Mouse (Mus musculus) testis, adult 2 months (tissue): ENCODE results near the gene Ccdc113. TPM values are rescaled to one million over a fixed set of nuclear protein-coding genes. Genes with fewer than 3 reads are reported as not detected.
"Not testable (repeated sequence)": the region's sequence is repeated elsewhere in the genome, so short reads cannot be mapped to it uniquely, and the experiment has no call there.

Source experiments
- H3K27ac ChIP-seq: fragments of 200-500 bp; 2 replicates; pipeline ENCODE4 v1.5.1; 2012; ENCODE audit warnings: low read depth, low read length; ENCODE audit not compliant: control insufficient read depth, insufficient read depth
- H3K27me3 ChIP-seq: fragments of 200-500 bp; 2 replicates; pipeline ENCODE4 v1.6.1; 2012; ENCODE audit warnings: mild to moderate bottlenecking, low read length, moderate library complexity; ENCODE audit not compliant: control insufficient read depth, insufficient read depth
- H3K36me3 ChIP-seq: fragments of 200-500 bp; 2 replicates; pipeline ENCODE4 v1.6.1; 2012; ENCODE audit warnings: mild to moderate bottlenecking, low read length; ENCODE audit not compliant: control insufficient read depth, insufficient read depth
- H3K4me1 ChIP-seq: fragments of 200-500 bp; 2 replicates; pipeline ENCODE4 v1.6.1; 2012; ENCODE audit warnings: low read length; ENCODE audit not compliant: control insufficient read depth, insufficient read depth
- H3K4me3 ChIP-seq: fragments of 200-500 bp; 2 replicates; pipeline ENCODE4 v1.5.1; 2012; ENCODE audit warnings: low read depth, mild to moderate bottlenecking, low read length, moderate library complexity, mixed read lengths; ENCODE audit not compliant: control insufficient read depth
- CTCF ChIP-seq: fragments of 200-500 bp; IDR thresholded peaks from 2 replicates; pipeline ENCODE4 v1.5.1; 2012; ENCODE audit warnings: low read depth, mild to moderate bottlenecking, inconsistent platforms, low read length, moderate library complexity; ENCODE audit not compliant: control insufficient read depth, insufficient read depth, insufficient replicate concordance
- POLR2A ChIP-seq: fragments of 200-500 bp; IDR thresholded peaks from 2 replicates; pipeline ENCODE4 v1.6.1; 2012; ENCODE audit warnings: low read depth, mild to moderate bottlenecking, inconsistent platforms, low read length, moderate library complexity; ENCODE audit not compliant: control insufficient read depth
- polyA plus RNA-seq: library from polyadenylated mRNA; depleted of rRNA; stranded (reverse); fragments of >200 nt; gene quantifications from 2 replicates; pipeline ENCODE4 v1.2.3, GENCODE M21; 2012

The Ccdc113 gene
- polyA plus RNA-seq, 1 experiment: 87.4 TPM

DNA sequence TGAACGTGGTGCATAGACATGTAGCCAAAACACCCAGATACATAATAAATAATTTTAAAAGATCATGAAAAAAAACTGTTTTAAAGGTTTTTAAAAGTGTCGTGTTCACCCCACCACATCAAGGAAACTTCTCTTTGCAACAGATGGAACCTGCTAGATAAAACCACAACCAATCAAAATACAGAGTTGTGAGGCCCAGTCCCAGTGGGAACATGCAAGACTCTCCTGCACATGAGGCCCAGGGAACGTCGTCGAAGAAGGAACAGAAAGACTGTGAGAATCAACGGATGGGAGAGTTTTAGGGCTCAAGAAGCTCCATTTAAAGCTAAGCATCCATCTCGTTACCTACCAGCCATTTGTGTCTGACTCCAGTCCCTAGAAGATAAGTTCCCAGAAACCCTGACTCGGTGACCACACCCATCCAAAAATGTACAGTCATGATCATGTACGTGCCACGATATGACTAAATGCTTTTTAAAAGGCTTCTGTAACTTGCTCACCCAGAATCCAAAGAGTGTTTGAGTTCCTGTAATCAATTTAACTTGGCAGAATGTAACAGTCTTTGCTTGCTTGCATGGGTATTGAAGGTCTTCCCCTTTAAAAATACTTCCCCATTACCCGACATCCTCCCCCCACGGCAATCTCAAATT, 58.4 kb downstream of the Ccdc113 start:
- H3K36me3 ChIP-seq: no peaks in the 10 kb centered on the region
- no peak for TF ChIP-seq CTCF
- TF ChIP-seq POLR2A: no peak
- H3K27ac ChIP-seq: no peak overlapping the region
- no peaks in the 10 kb centered on the region for H3K27me3 ChIP-seq
- no peak overlapping the region for H3K4me3 ChIP-seq
- H3K4me1 ChIP-seq: peaks cover 3% of the 10 kb centered on the region

GRCm38 (mm10) chr8:95593439-95594393, 59.8 kb downstream of the Ccdc113 start:
- TF ChIP-seq POLR2A (no peak), CTCF (no peak)
- no peaks in the 10 kb centered on the region for H3K36me3 ChIP-seq
- no peaks in the 10 kb centered on the region for H3K27me3 ChIP-seq
- no peak overlapping the region for H3K4me3 ChIP-seq
- H3K4me1 ChIP-seq: peaks cover 3% of the 10 kb centered on the region
- H3K27ac ChIP-seq: no peak overlapping the region

DNA sequence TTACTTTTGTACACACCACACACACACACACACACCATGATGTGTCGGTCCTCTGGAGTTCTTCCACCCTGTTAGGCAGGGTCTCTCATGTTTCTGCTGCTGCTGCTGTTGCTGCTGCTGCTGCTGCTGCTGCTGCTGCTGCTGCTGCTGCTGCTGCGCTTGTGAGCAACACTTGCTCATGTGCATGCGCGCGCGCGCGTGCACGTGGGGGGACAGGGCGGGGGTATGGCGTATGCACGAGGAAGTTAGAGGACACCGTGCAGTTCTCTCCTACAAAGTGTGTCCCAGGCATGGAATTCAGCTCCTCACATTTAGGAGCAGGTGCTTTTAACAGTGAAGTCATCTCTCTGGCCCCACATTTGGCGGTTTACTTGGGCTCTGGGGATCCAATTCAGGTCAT, 61.2 kb downstream of the Ccdc113 start:
- TF ChIP-seq POLR2A: no peak
- TF ChIP-seq CTCF: no peak
- H3K27me3 ChIP-seq: no peaks in the 10 kb centered on the region
- H3K27ac ChIP-seq: no peak overlapping the region

DNA sequence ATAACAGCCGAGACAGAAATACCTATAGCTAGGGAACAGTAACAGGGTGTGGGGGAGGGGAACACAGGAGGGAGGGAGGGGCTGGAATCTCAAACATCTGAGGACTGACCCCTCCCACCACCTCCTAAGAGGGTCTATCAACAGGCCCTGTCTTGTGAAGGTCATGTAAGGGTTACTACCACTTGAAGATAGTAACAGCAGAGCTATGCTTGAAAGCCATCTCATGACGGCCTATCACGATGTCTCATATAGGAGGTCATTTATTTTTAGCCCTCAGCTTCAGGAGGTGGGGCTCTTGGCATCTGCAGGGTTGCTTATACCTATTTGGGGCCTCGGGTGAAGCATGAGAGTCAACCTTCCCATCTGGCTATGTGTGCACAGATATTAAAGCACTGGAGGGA, 63.0 kb downstream of the Ccdc113 start:
- H3K36me3 ChIP-seq: no peaks in the 10 kb centered on the region
- no peaks in the 10 kb centered on the region for H3K27me3 ChIP-seq
- H3K27ac ChIP-seq: no peak overlapping the region
- peaks cover 3% of the 10 kb centered on the region; the same call in 1 of the 2 replicates for H3K4me1 ChIP-seq
- H3K4me3 ChIP-seq: no peak overlapping the region
- TF ChIP-seq CTCF: no peak
- no peak for TF ChIP-seq POLR2A

More for the DNA sequence above, 61.2 kb downstream of the Ccdc113 start:
- Histone ChIP-seq H3K4me1 (no peaks in the 10 kb centered on the region), H3K36me3 (no peaks in the 10 kb centered on the region), H3K4me3 (no peak overlapping the region)

DNA sequence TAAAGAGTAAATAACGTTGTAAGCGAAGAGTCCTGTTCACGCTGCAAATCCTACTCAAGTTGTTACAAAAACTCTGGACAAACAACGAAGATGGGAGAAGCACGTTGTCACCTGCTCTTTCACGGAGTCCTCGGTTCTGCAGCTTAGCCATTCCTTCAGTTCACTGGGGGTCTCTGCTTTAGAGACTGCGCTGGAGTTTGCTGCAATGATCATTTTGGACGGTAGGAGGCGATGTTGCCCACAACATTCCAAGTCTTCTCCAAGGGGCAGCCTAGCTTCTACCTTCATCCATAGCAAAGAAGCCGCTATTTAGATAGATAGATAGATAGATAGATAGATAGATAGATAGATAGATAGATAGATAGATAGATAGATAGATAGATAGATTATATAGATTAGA, 66.0 kb downstream of the Ccdc113 start:
- TF ChIP-seq POLR2A (no peak), CTCF (peak; percentile 80; the same call in 1 of the 2 replicates)
- no peak overlapping the region for H3K27ac ChIP-seq
- no peaks in the 10 kb centered on the region for H3K36me3 ChIP-seq
- peak overlapping the region; percentile 10 for H3K4me3 ChIP-seq
- peaks cover 3% of the 10 kb centered on the region; the same call in 1 of the 2 replicates for H3K4me1 ChIP-seq
- no peaks in the 10 kb centered on the region for H3K27me3 ChIP-seq

- Histone ChIP-seq H3K36me3 (no peaks in the 10 kb centered on the region), H3K27ac (no peak overlapping the region), H3K27me3 (no peaks in the 10 kb centered on the region), H3K4me3 (peak overlapping the region; percentile 78), H3K4me1 (peaks cover 3% of the 10 kb centered on the region; the same call in 1 of the 2 replicates)
- TF ChIP-seq POLR2A: peak; percentile 59; the same call in 1 of the 2 replicates
- no peak for TF ChIP-seq CTCF
Observed at GRCm38 (mm10) chr8:95601306-95601705, 67.4 kb downstream of the Ccdc113 start.

DNA sequence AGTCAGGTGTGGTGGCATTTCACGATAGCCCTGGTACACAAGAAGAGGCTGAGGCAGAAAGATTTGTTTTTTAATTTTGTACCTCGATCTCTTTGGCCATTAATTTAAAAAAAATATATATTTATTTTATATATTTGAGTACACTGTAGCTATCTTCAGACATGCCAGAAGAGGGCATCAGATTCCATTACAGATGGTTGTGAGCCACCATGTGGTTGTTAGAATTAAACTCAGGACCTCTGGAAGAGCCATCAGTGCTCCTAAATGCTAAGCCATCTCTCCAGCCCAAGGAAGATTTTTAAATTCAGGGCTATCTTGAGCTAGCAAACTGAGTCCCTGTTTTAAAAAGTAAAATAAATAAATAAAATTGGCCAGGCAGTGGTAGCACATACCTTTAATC, 68.3 kb downstream of the Ccdc113 start:
- Histone ChIP-seq H3K4me3 (no peak overlapping the region), H3K27ac (no peak overlapping the region), H3K27me3 (no peaks in the 10 kb centered on the region), H3K4me1 (peaks cover 3% of the 10 kb centered on the region; the same call in 1 of the 2 replicates), H3K36me3 (no peaks in the 10 kb centered on the region)
- TF ChIP-seq POLR2A (no peak), CTCF (no peak)

DNA sequence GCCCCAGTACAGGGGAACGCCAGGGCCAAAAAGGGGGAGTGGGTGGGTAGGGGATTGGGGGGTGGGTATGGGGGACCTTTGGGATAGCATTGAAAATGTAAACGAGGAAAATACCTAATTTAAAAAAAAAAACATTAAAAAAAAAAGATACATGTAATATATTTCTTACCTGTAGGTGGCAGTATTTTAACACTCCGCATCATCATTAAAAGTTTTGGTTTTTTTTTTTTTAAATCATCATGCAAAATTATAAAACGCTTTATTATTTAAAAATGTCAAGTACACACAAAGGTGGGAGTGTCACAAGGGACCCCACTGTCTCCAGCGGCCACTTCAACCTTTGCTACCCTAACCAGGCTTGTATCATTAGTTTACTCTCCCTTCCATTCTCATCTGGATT, 72.6 kb downstream of the Ccdc113 start:
- H3K4me3 ChIP-seq, H3K4me1 ChIP-seq, H3K27me3 ChIP-seq: not testable (repeated sequence)

More for the DNA sequence above, 72.6 kb downstream of the Ccdc113 start:
- H3K36me3 ChIP-seq, H3K27ac ChIP-seq: not testable (repeated sequence)
